Mouse (Mus musculus): ENCODE data around the gene Trim28. TPM values are rescaled to one million over a fixed set of nuclear protein-coding genes. Genes with fewer than 3 reads are reported as not detected.

Gene Trim28
- polyA plus RNA-seq, 2 experiments = 408 to 610 TPM

- no peak overlapping the region for H3K4me2 ChIP-seq (replicated peaks; ENCODE audit: low read depth, low read length, severe bottlenecking)
- H3K9me3 ChIP-seq (ENCODE audit: control insufficient read depth, low read length) = no peaks in the 10 kb centered on the region
- ATAC-seq (ENCODE audit: low FRiP score, low read depth) (no peak), DNase-seq (ENCODE audit: low spot score) (no peak)
- H3K4me3 ChIP-seq (replicated peaks; ENCODE audit: low read length) = no peak overlapping the region
- H3K27ac ChIP-seq (replicated peaks; ENCODE audit: low read depth, low read length) = no peak overlapping the region
- 65% methylated on average over 5 of the region's 5 CpGs for WGBS
- no peak for TF ChIP-seq POLR2A (IDR thresholded peaks at IDR 0.05; ENCODE audit: borderline replicate concordance, extremely low read depth, insufficient read depth, insufficient read length)
- H3K9ac ChIP-seq (ENCODE audit: low read depth, low read length, severe bottlenecking) = no peak overlapping the region
- no peaks in the 10 kb centered on the region for H3K36me3 ChIP-seq (ENCODE audit: control insufficient read depth, insufficient read depth, low read length)
- no peaks in the 10 kb centered on the region for H3K27me3 ChIP-seq (ENCODE audit: control insufficient read depth, insufficient read depth, low read length)
- no peaks in the 10 kb centered on the region for H3K4me1 ChIP-seq (ENCODE audit: control insufficient read depth, insufficient read depth, low read length)
Measured at GRCm38 (mm10) chr7:13072293-13072692, 73.4 kb downstream of the Trim28 start.

Other genes starting within 250 kb of the Trim28 start
- gene Zscan18, start 195.5 kb upstream of the Trim28 start, polyA plus RNA-seq (2012; rRNA removed) = 11.9 and 12.1 TPM in 2 replicates
- 11.0 and 13.0 TPM in 2 replicates for gene Zscan18, start 195.5 kb upstream of the Trim28 start, polyA plus RNA-seq (2014; fragmentation: Nextera tagmentation; extraction: Ambion mirVana)
- gene Zfp329, start 180.3 kb upstream of the Trim28 start, polyA plus RNA-seq (2012; rRNA removed) = 11.1 and 13.6 TPM in 2 replicates
- gene Zfp329, start 180.3 kb upstream of the Trim28 start, polyA plus RNA-seq (2014; fragmentation: Nextera tagmentation; extraction: Ambion mirVana) = 12.1 and 16.1 TPM in 2 replicates
- gene Zfp110, start 164.4 kb upstream of the Trim28 start, polyA plus RNA-seq (2012; rRNA removed) = 13.6 and 14.4 TPM in 2 replicates
- 32.5 and 36.0 TPM in 2 replicates for gene Zfp110, start 164.4 kb upstream of the Trim28 start, polyA plus RNA-seq (2014; fragmentation: Nextera tagmentation; extraction: Ambion mirVana)
- 4.4 and 4.8 TPM in 2 replicates for gene Zfp128, start 117.9 kb upstream of the Trim28 start, polyA plus RNA-seq (2012; rRNA removed)
- 4.8 and 5.8 TPM in 2 replicates for gene Zfp128, start 117.9 kb upstream of the Trim28 start, polyA plus RNA-seq (2014; fragmentation: Nextera tagmentation; extraction: Ambion mirVana)
- 20.1 and 23.8 TPM in 2 replicates for gene Zscan22, start 101.3 kb upstream of the Trim28 start, polyA plus RNA-seq (2012; rRNA removed)
- 15.6 and 21.5 TPM in 2 replicates for gene Zscan22, start 101.3 kb upstream of the Trim28 start, polyA plus RNA-seq (2014; fragmentation: Nextera tagmentation; extraction: Ambion mirVana)
- 3,045 and 3,888 TPM in 2 replicates for gene Rps5, start 76.8 kb upstream of the Trim28 start, polyA plus RNA-seq (2012; rRNA removed)
- gene Rps5, start 76.8 kb upstream of the Trim28 start, polyA plus RNA-seq (2014; fragmentation: Nextera tagmentation; extraction: Ambion mirVana) = 1,462 and 1,509 TPM in 2 replicates
- gene Rnf225, start 71.7 kb upstream of the Trim28 start, polyA plus RNA-seq (2012; rRNA removed) = 1.8 and 2.3 TPM in 2 replicates
- 0.83 and 0.86 TPM in 2 replicates for gene Rnf225, start 71.7 kb upstream of the Trim28 start, polyA plus RNA-seq (2014; fragmentation: Nextera tagmentation; extraction: Ambion mirVana)
- 9.8 and 12.0 TPM in 2 replicates for gene Zfp324, start 33.3 kb upstream of the Trim28 start, polyA plus RNA-seq (2012; rRNA removed)
- 9.5 and 11.4 TPM in 2 replicates for gene Zfp324, start 33.3 kb upstream of the Trim28 start, polyA plus RNA-seq (2014; fragmentation: Nextera tagmentation; extraction: Ambion mirVana)
- gene Zfp446, start 21.3 kb upstream of the Trim28 start, polyA plus RNA-seq (2012; rRNA removed) = 10.1 and 12.5 TPM in 2 replicates
- gene Zfp446, start 21.3 kb upstream of the Trim28 start, polyA plus RNA-seq (2014; fragmentation: Nextera tagmentation; extraction: Ambion mirVana) = 3.5 and 5.4 TPM in 2 replicates
- gene Slc27a5, start 922 bp upstream of the Trim28 start, polyA plus RNA-seq (2012; rRNA removed) = 0.23 and 0.26 TPM in 2 replicates
- not detected in 2 replicates for gene Slc27a5, start 922 bp upstream of the Trim28 start, polyA plus RNA-seq (2014; fragmentation: Nextera tagmentation; extraction: Ambion mirVana)
- 29.3 and 46.7 TPM in 2 replicates for gene Zbtb45, start 10.9 kb downstream of the Trim28 start, polyA plus RNA-seq (2012; rRNA removed)
- gene Zbtb45, start 10.9 kb downstream of the Trim28 start, polyA plus RNA-seq (2014; fragmentation: Nextera tagmentation; extraction: Ambion mirVana) = 25.5 and 25.8 TPM in 2 replicates
- 97.3 and 151 TPM in 2 replicates for gene Chmp2a, start 35.7 kb downstream of the Trim28 start, polyA plus RNA-seq (2012; rRNA removed)
- 164 TPM in 2 replicates for gene Chmp2a, start 35.7 kb downstream of the Trim28 start, polyA plus RNA-seq (2014; fragmentation: Nextera tagmentation; extraction: Ambion mirVana)
- 294 and 308 TPM in 2 replicates for gene Ube2m, start 39.2 kb downstream of the Trim28 start, polyA plus RNA-seq (2012; rRNA removed)
- 159 and 165 TPM in 2 replicates for gene Ube2m, start 39.2 kb downstream of the Trim28 start, polyA plus RNA-seq (2014; fragmentation: Nextera tagmentation; extraction: Ambion mirVana)
- 5.3 and 7.1 TPM in 2 replicates for gene Mzf1, start 55.6 kb downstream of the Trim28 start, polyA plus RNA-seq (2012; rRNA removed)
- 1.9 and 2.5 TPM in 2 replicates for gene Mzf1, start 55.6 kb downstream of the Trim28 start, polyA plus RNA-seq (2014; fragmentation: Nextera tagmentation; extraction: Ambion mirVana)
- 0.01 TPM in 1 of 2 replicates, not detected in the other for gene Vmn1r85, start 96.1 kb downstream of the Trim28 start, polyA plus RNA-seq (2012; rRNA removed)
- gene Vmn1r85, start 96.1 kb downstream of the Trim28 start, polyA plus RNA-seq (2014; fragmentation: Nextera tagmentation; extraction: Ambion mirVana) = not detected in 2 replicates
- not detected in 2 replicates for gene Vmn1r86, start 120.8 kb downstream of the Trim28 start, polyA plus RNA-seq (2012; rRNA removed)
- not detected in 2 replicates for gene Vmn1r86, start 120.8 kb downstream of the Trim28 start, polyA plus RNA-seq (2014; fragmentation: Nextera tagmentation; extraction: Ambion mirVana)
- not detected in 2 replicates for gene Vmn1r87, start 141.0 kb downstream of the Trim28 start, polyA plus RNA-seq (2012; rRNA removed)
- gene Vmn1r87, start 141.0 kb downstream of the Trim28 start, polyA plus RNA-seq (2014; fragmentation: Nextera tagmentation; extraction: Ambion mirVana) = not detected in 2 replicates
- 0.01 TPM in 1 of 2 replicates, not detected in the other for gene Vmn1r88, start 160.5 kb downstream of the Trim28 start, polyA plus RNA-seq (2012; rRNA removed)
- gene Vmn1r88, start 160.5 kb downstream of the Trim28 start, polyA plus RNA-seq (2014; fragmentation: Nextera tagmentation; extraction: Ambion mirVana) = not detected in 2 replicates
- not detected in 2 replicates for gene Vmn1r89, start 213.9 kb downstream of the Trim28 start, polyA plus RNA-seq (2012; rRNA removed)
- not detected in 2 replicates for gene Vmn1r89, start 213.9 kb downstream of the Trim28 start, polyA plus RNA-seq (2014; fragmentation: Nextera tagmentation; extraction: Ambion mirVana)